Mouse (Mus musculus) hindbrain, embryonic 13.5 days (tissue): ENCODE measurements around the gene Slc22a18. TPM values are rescaled to one million over a fixed set of nuclear protein-coding genes. Genes with fewer than 3 reads are reported as not detected.

ENCODE experiments used
- ATAC-seq: fragments of 200-750 bp; cut with Nextera tagmentation; 2 replicates; pipeline ENCODE4 v1.8.0; 2017; ENCODE audit warnings: moderate TSS enrichment; ENCODE audit not compliant: low FRiP score
- H3K27ac ChIP-seq: fragments of 300-500 bp; sonication (generic); 2 replicates; pipeline ENCODE4 v1.5.1; 2015; ENCODE audit warnings: inconsistent platforms, mild to moderate bottlenecking, moderate library complexity
- H3K27me3 ChIP-seq: fragments of 300-500 bp; sonication (generic); 2 replicates; pipeline ENCODE4 v1.6.1; 2015; ENCODE audit warnings: mild to moderate bottlenecking, inconsistent platforms
- H3K36me3 ChIP-seq: fragments of 300-500 bp; sonication (generic); 2 replicates; pipeline ENCODE4 v1.6.1; 2015; ENCODE audit warnings: mild to moderate bottlenecking, inconsistent platforms
- H3K4me1 ChIP-seq: fragments of 300-500 bp; sonication (generic); replicated peaks from 2 replicates; pipeline ENCODE4 v1.6.1; 2015; ENCODE audit warnings: inconsistent platforms
- H3K4me2 ChIP-seq: fragments of 300-500 bp; sonication (generic); 2 replicates; pipeline ENCODE4 v1.6.1; 2015; ENCODE audit warnings: inconsistent platforms, mild to moderate bottlenecking, moderate library complexity
- H3K4me3 ChIP-seq: fragments of 300-500 bp; sonication (generic); 2 replicates; pipeline ENCODE4 v1.5.1; 2015; ENCODE audit warnings: mild to moderate bottlenecking, inconsistent platforms
- H3K9ac ChIP-seq: fragments of 300-500 bp; sonication (generic); 2 replicates; pipeline ENCODE4 v1.6.1; 2015; ENCODE audit warnings: mild to moderate bottlenecking, inconsistent platforms
- H3K9me3 ChIP-seq: fragments of 300-500 bp; sonication (generic); 2 replicates; pipeline ENCODE4 v1.6.1; 2016; ENCODE audit warnings: inconsistent platforms
- WGBS: fragments of 180-500 bp; shearing (Covaris S2); methylation state at CpG from one replicate; pipeline ENCODE4 v1.1.7; 2015; 5-methylcytosine and 5-hydroxymethylcytosine counted together
- polyA plus RNA-seq: library from polyadenylated mRNA; unstranded; fragments of >200 nt; fragmentation: Nextera tagmentation; extraction: Ambion mirVana; gene quantifications from 2 replicates; pipeline ENCODE4 v1.2.1, GENCODE M21; 2015

Gene Slc22a18
- 0.60 and 0.78 TPM in 2 replicates for polyA plus RNA-seq

DNA sequence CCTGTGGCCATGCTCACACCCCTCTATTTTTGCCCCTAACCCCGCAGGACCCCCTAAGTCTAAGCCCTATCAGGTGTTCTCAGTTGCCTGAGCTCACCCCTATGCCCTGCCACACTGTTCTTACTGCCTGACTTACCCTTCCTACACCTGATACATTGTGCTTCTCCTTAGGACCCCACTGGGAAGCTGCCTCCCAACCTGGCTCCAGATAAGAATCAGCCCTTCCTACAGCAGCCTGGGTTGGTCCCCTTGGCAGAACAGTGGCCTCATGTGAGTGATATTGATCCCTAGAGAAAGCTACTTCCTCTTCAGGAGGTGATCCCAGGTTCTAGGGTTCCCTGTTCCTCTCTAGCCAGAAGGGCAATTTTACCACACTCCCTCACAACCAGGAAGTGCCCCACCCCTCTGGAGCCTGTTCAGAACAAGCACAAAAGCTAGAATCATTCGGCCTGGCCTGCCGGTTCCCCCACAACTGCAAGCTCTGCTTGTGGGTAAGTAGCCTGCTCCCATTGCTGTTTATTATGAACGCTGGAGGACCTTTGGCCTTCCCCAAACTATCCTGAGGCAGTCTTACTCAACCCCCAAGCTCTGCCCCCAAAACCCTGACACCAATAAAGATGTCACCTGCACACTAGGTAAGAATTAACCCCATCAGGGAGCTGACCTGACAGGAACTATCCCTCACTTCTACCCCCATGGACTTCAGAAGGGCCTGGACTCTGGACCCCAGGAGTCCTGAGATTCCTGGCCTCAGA, at the start of gene Slc22a18:
Slc22a18 (plus strand) TSS at position 390 of the 755 bp plus-strand sequence.
- H3K4me1 ChIP-seq = no peaks in the 10 kb centered on the region
- ATAC-seq = no peak
- no peak within 1 kb of the TSS for H3K9ac ChIP-seq
- no peak within 1 kb of the TSS for H3K4me3 ChIP-seq
- no peak within 1 kb of the TSS for H3K4me2 ChIP-seq
- H3K27ac ChIP-seq = no peak within 1 kb of the TSS
- no peaks in the 10 kb centered on the region for H3K9me3 ChIP-seq
- no peaks in the 10 kb centered on the region for H3K36me3 ChIP-seq
- peaks cover 14% of the 10 kb centered on the region for H3K27me3 ChIP-seq
- WGBS = 46% methylated on average over 4 of the region's 4 CpGs

DNA sequence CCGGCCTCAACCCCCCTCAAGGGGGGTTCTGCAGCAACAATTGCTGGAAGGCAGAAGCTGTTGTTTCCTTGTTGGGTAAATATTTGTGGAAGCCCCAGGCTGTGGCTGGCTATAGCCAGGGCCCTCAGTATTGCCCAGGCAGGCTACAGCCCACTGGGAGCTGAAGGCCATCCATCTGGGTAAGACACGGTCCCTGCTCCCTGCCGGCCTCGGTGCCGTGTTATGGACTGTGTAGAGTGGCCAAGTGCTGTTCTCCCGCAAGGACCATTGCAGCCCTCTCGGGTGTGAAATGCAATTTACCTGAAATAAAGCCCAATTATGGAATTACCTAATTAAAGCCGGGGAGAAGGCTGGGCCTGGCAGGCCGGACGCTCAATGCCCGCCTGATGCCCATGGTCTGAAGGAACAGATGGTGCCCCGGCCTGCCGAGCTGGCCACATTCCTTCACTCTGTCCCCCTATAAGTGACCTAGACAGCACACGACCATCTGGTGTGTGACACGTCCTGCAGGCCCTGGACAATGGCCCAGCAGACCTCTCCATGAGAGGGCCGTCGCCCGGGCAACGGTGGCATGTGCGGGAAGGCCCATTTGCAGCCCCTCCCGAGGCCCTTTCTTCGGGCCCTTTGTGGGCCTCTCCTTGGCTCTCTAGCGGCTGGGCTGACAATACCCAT, 45.3 kb upstream of the Slc22a18 start:
- H3K4me3 ChIP-seq = no peak overlapping the region
- H3K9me3 ChIP-seq = no peaks in the 10 kb centered on the region
- H3K27ac ChIP-seq = peak overlapping the region; percentile 62; the same call in 1 of the 2 replicates
- peaks cover 23% of the 10 kb centered on the region for H3K4me1 ChIP-seq
- H3K9ac ChIP-seq = peak overlapping the region; percentile 19; the same call in 1 of the 2 replicates
- no peak overlapping the region for H3K4me2 ChIP-seq
- peaks cover 30% of the 10 kb centered on the region for H3K27me3 ChIP-seq
- ATAC-seq = peak; percentile 82
- H3K36me3 ChIP-seq = no peaks in the 10 kb centered on the region
- 9% methylated on average over 23 of the region's 23 CpGs for WGBS

DNA sequence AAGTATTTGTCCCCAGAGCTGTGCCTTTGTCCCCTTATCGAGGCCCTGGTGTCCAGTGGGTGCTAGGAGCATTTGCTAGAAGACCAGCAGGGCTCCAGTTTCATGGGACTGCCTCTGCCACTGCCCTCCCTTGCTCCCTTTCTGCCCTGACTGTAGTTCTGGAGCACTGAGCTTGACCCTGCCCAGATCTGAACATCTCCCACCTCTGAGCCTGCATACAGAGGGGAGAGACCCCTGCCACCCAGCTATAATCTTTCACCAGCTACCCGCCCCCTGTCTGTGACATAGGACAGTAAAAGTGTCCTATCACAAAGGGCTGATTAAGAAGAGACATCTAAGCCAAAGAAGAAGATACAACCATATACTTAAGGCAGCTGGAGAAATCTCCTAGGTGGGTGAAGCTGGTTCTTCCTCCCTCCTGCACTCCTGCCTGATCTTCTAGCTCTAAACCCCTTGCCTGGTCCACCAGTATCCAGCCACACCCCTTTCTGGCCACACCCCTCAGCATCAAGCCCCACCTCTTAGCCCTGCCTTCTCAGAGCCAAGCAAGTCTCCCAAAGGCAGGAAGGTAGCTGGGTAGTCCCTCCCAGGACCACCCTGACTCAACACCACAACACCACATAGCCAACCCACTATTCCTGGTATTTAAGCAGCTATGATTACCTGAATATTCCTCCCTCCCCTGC, 44.6 kb upstream of the Slc22a18 start:
- H3K9me3 ChIP-seq = no peaks in the 10 kb centered on the region
- 0 out of 2 replicates have a peak, but pooled peaks have one; percentile 5 for ATAC-seq
- H3K4me1 ChIP-seq = peaks cover 29% of the 10 kb centered on the region
- WGBS = 32% methylated on average over 2 of the region's 2 CpGs
- H3K36me3 ChIP-seq = no peaks in the 10 kb centered on the region
- H3K4me3 ChIP-seq = no peak overlapping the region
- H3K4me2 ChIP-seq = no peak overlapping the region
- H3K9ac ChIP-seq = peak overlapping the region; percentile 19; the same call in 1 of the 2 replicates
- peak overlapping the region; percentile 62; the same call in 1 of the 2 replicates for H3K27ac ChIP-seq
- peaks cover 35% of the 10 kb centered on the region for H3K27me3 ChIP-seq

DNA sequence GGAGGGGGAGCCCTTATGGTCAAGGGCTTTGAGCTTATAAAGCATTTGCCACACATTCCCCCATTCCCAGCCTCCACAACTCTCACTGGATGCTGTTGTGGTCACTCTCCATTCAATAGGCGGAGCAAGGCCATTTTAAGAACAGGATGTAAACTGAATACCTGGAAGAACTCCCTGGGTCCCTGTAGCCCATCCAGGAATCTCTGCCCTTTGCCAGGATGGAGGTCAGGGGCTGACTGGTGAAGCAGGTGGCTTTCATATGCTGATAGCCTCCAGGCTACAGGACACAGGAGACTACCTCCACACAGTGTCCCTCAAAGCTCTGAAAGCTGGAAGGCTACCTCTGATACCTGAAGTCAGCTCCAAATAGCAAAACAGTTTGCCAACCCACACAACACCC, 40.9 kb upstream of the Slc22a18 start:
- H3K4me2 ChIP-seq = no peak overlapping the region
- H3K4me1 ChIP-seq = peaks cover 35% of the 10 kb centered on the region
- no peak overlapping the region for H3K27ac ChIP-seq
- H3K9me3 ChIP-seq = no peaks in the 10 kb centered on the region
- H3K27me3 ChIP-seq = peaks cover 37% of the 10 kb centered on the region
- H3K4me3 ChIP-seq = no peak overlapping the region
- H3K9ac ChIP-seq = no peak overlapping the region
- 93% methylated on average over 1 of the region's 1 CpGs for WGBS
- no peaks in the 10 kb centered on the region for H3K36me3 ChIP-seq
- ATAC-seq = no peak

DNA sequence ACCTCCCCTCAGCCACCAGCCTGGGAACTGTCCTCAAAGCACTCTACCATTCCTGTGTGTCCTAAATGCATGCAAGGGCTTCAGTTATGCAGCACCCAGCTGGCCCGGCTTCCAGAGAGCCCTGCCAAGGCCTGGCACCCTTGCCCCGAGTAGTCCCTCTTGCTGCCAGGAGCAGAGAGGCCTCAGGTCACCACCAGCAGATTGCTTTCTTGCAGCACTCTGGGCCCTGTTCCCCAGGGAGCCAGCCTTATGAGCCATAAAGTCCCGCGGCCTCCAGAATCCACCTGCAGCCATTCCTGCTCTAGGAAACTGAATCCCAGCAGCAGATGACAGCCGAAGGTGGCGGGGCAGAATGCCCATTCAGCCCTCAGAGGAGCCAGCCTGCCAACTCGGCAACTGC, 40.2 kb upstream of the Slc22a18 start:
- peaks cover 37% of the 10 kb centered on the region for H3K27me3 ChIP-seq
- no peak overlapping the region for H3K4me2 ChIP-seq
- H3K9me3 ChIP-seq = no peaks in the 10 kb centered on the region
- no peak overlapping the region for H3K27ac ChIP-seq
- ATAC-seq = no peak
- peaks cover 34% of the 10 kb centered on the region for H3K4me1 ChIP-seq
- 48% methylated on average over 7 of the region's 7 CpGs for WGBS
- no peak overlapping the region for H3K9ac ChIP-seq
- H3K36me3 ChIP-seq = no peaks in the 10 kb centered on the region
- H3K4me3 ChIP-seq = no peak overlapping the region

DNA sequence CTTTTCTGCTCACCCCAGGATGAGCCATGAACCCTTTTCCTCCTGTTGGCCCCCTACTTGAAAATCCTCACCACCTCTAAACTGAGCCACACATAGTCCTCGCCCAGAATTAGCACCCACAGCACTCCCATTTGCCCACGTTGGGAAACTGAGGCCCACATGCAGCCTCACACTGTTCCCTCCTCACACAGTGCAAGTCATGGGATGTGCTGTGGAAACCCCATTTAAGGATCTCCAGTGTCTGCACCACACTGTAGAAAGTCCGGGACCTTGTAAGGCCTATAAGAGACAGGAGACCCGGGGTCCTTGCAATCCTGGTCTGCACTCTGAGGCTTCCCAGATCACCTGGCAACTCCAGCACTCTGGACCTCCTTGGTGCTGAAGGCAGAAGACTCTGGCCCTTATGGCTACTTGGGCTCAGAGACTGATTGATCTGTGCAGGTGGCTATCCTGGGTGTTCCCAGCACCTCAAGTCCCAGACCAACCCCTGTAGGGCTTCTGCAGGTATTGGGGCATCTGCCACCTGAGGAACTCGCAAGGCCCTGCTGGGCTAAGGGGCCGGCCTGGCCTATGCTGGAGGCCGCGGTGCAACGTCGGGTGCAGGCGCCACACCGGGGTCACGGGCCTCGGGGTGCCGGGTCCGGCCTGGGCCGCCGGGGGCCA, 36.2 kb upstream of the Slc22a18 start:
- Histone ChIP-seq H3K9me3 (no peaks in the 10 kb centered on the region), H3K4me3 (peak overlapping the region; percentile 44), H3K36me3 (no peaks in the 10 kb centered on the region), H3K9ac (peak overlapping the region; percentile 80), H3K4me1 (peaks cover 36% of the 10 kb centered on the region), H3K27me3 (peaks cover 43% of the 10 kb centered on the region), H3K27ac (peak overlapping the region; percentile 67), H3K4me2 (peak overlapping the region; percentile 80)
- WGBS = 15% methylated on average over 18 of the region's 18 CpGs
- ATAC-seq = peak; percentile 64

DNA sequence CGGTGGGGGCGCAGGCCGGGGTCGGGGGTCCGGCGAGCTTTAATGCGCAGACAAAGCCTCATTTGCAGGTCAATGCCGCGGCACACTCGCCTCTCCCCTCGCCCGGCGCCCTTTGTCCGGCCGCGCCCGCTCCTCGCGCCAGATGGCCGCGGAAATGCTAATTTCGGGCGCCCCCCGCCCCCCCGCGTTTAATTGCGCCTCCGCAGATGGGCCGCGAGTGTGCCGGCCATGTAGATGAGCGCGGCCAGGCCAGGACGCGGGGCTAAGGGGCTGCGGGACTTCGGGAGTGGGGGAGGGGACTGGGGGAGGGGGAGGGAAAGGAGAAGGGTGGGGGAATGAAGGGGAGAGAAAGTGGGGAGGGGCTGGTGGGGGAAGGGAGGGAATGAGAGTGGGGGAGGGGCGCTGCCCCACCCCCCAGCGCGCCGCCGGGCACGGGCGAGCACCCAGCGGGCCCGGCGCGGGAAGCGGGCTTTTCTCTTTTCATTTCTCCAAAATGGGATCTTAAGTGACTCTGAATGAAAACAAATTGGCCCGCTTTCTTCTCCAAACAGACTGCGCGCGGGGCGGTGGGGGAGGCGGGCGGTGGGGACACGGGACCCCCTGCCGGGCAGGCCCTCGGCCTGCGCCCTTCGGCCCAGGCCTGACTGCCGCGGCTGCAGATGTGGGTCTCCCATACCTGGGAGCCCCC, 35.5 kb upstream of the Slc22a18 start:
- Histone ChIP-seq H3K4me3 (peak overlapping the region; percentile 44), H3K36me3 (no peaks in the 10 kb centered on the region), H3K4me2 (peak overlapping the region; percentile 80), H3K27ac (peak overlapping the region; percentile 67), H3K27me3 (peaks cover 43% of the 10 kb centered on the region), H3K4me1 (peaks cover 36% of the 10 kb centered on the region), H3K9me3 (no peaks in the 10 kb centered on the region), H3K9ac (peak overlapping the region; percentile 80)
- under 1% methylated on average over 47 of the region's 63 CpGs for WGBS
- ATAC-seq = peak; percentile 68

DNA sequence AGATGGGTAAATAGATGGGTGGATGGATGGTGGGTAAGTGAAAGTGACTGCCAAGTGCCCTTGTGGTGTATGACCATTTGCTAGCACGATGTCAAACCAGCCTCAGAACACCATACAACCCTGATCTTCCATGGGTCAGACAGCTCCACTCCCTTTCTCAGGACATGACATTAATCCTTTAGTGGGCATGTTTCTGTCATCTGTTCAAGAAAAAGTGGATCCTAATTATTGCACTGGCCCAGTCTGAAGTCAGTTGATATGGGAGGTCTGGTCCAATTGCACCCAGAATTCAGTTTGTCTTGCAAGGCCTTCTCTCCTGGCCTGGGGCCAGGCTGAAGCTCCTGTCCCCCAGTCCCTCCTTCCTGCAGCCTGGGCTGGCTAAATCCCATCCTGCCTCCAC, 34.6 kb upstream of the Slc22a18 start:
- Histone ChIP-seq H3K9ac (no peak overlapping the region), H3K27me3 (peaks cover 38% of the 10 kb centered on the region), H3K4me1 (peaks cover 36% of the 10 kb centered on the region), H3K4me2 (peak overlapping the region; percentile 80), H3K9me3 (no peaks in the 10 kb centered on the region), H3K27ac (no peak overlapping the region), H3K36me3 (no peaks in the 10 kb centered on the region), H3K4me3 (no peak overlapping the region)
- no peak for ATAC-seq
- 65% methylated on average over 1 of the region's 1 CpGs for WGBS

DNA sequence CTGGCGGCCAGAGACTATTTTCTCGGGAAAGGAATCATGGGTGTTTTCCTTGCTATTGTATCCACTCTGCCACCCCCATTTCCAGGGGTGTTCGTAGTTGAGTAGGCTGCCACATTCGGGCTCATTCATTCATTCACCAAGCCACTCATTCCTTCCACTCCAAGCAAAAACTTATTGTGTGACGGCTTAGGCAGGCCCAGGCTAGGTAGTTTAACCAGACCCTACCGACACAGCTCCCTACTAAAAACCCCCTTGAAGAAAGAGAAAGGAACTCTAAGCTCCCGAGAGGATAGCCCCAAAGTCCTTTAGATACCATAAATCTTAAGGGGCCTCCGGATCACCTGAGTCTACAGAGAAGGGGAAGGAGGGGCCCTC, 29.0 kb upstream of the Slc22a18 start:
- peaks cover 45% of the 10 kb centered on the region for H3K27me3 ChIP-seq
- no peaks in the 10 kb centered on the region for H3K36me3 ChIP-seq
- no peaks in the 10 kb centered on the region for H3K9me3 ChIP-seq
- WGBS = 28% methylated on average over 8 of the region's 8 CpGs
- peak overlapping the region; percentile 61 for H3K4me2 ChIP-seq
- peak overlapping the region; percentile 85 for H3K27ac ChIP-seq
- ATAC-seq = no peak
- H3K9ac ChIP-seq = no peak overlapping the region
- peaks cover 40% of the 10 kb centered on the region for H3K4me1 ChIP-seq
- H3K4me3 ChIP-seq = peak overlapping the region; percentile 34; the same call in 1 of the 2 replicates

DNA sequence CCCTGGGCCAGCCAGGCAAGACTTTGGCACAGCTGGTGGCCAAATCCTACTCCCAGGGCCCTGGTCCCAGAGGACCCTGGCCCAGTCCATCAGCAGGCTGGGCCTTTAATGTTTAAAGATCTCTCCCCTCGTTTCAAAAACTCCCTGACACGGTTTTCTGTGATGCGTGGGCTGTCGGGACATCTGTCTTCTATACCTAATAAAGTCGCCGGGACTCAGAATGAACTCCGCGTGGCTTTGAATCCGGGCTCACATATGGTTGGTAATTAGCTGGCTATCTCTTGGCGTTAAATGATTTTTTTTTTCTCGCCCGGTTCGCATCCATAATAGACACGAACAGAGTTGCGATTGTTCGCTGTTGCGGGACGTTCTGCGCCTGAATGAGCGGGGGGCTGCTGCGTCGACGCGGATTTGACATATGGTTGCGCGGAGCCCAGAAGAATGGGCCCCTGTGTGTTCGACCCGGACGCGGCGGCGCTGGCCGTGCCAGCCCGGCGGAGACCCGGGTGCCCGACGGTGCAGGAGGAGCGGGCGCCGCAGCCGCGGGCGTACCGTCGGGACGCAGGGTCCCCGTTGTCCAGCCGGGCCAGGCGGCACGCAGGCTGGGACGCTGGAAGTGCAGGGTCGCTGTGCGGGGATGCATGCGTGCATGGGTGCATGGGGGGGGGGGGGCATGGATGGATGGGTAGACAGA, 28.4 kb upstream of the Slc22a18 start:
- H3K9ac ChIP-seq = peak overlapping the region; percentile 74
- H3K4me2 ChIP-seq = peak overlapping the region; percentile 61
- peak overlapping the region; percentile 85 for H3K27ac ChIP-seq
- peak; percentile 55 for ATAC-seq
- peak overlapping the region; percentile 34 for H3K4me3 ChIP-seq
- H3K4me1 ChIP-seq = peaks cover 40% of the 10 kb centered on the region
- H3K27me3 ChIP-seq = peaks cover 42% of the 10 kb centered on the region
- H3K9me3 ChIP-seq = no peaks in the 10 kb centered on the region
- whole genome bisulfite sequencing = under 1% methylated on average over 55 of the region's 55 CpGs
- H3K36me3 ChIP-seq = no peaks in the 10 kb centered on the region
